Comparison of ENCODE assay signal across 19 mouse cellular contexts in genomic region chr5:75380340-75380739, GRCm38 (mm10).
DNase-seq lines count a peak whose midpoint lies in the region; ATAC-seq and TF ChIP-seq lines count a peak whose summit lies in the region.
"Had no signal": no experiment of that assay in that cellular context is flagged by ENCODE, and none has a peak within 500 bp of the region (broad histone marks: within the 10 kb centered on the region; RNA-seq: fewer than 3 reads in every experiment).

No protein-coding gene starts in this region.

- WGBS in heart, adult 2 months, result 68% methylated on average over 1 of the region's 1 CpGs
- WGBS in liver, embryonic 14.5 days (ENCODE audit: insufficient replicate concordance), result 51% methylated on average over 1 of the region's 1 CpGs
- 57% methylated on average over 1 of the region's 1 CpGs for WGBS in liver, embryonic 12.5 days (ENCODE audit: insufficient replicate concordance)

- peak; percentile 28 for TF ChIP-seq CTCF in heart, adult 2 months (IDR thresholded peaks at IDR 0.05)
- TF ChIP-seq CTCF in liver, embryonic 14.5 days (IDR thresholded peaks at IDR 0.05; ENCODE audit: low read depth), result peak; percentile 35; the same call in 1 of the 2 replicates
- peak; percentile 23; the same call in 1 of the 2 replicates for TF ChIP-seq CTCF in E14TG2a.4 (conservative IDR thresholded peaks at IDR 0.05; ENCODE audit: low read length)

- no peak overlapping the region for H3K9ac ChIP-seq in heart, adult 2 months (ENCODE audit: low read depth, low read length)
- no peak overlapping the region for H3K9ac ChIP-seq in liver, embryonic 14.5 days (replicated peaks)
- H3K9ac ChIP-seq in liver, embryonic 12.5 days, result no peak overlapping the region
- H3K9ac ChIP-seq: embryonic facial prominence, embryonic 12.5 days; forebrain, embryonic 15.5 days; hindbrain, embryonic 12.5 days; limb, embryonic 15.5 days; midbrain, embryonic 13.5 days; neural tube, embryonic 15.5 days had no signal

- no peaks in the 10 kb centered on the region for H3K27me3 ChIP-seq in heart, adult 2 months (ENCODE audit: control insufficient read depth, insufficient read depth, low read length)
- H3K27me3 ChIP-seq in liver, embryonic 14.5 days (ENCODE audit: control insufficient read depth, insufficient read depth, low read length), result no peaks in the 10 kb centered on the region
- no peaks in the 10 kb centered on the region for H3K27me3 ChIP-seq in liver, embryonic 12.5 days (replicated peaks)
- H3K27me3 ChIP-seq in E14TG2a.4 (ENCODE audit: insufficient read depth, low read length), result no peaks in the 10 kb centered on the region
- H3K27me3 ChIP-seq: embryonic facial prominence, embryonic 12.5 days; forebrain, embryonic 15.5 days; hindbrain, embryonic 12.5 days; limb, embryonic 15.5 days; midbrain, embryonic 13.5 days; neural tube, embryonic 15.5 days had no signal

- H3K4me2 ChIP-seq in liver, embryonic 14.5 days (ENCODE audit: low read depth), result no peak overlapping the region
- no peak overlapping the region for H3K4me2 ChIP-seq in liver, embryonic 12.5 days
- H3K4me2 ChIP-seq: embryonic facial prominence, embryonic 12.5 days; forebrain, embryonic 15.5 days; hindbrain, embryonic 12.5 days; limb, embryonic 15.5 days; midbrain, embryonic 13.5 days; neural tube, embryonic 15.5 days had no signal

- no peak overlapping the region for H3K4me3 ChIP-seq in heart, adult 2 months
- H3K4me3 ChIP-seq in liver, embryonic 14.5 days (ENCODE audit: insufficient read depth in 1 of 2, low read depth in 2 of 2, low read length in 2 of 2), result no peak overlapping the region
- H3K4me3 ChIP-seq in liver, embryonic 12.5 days, result no peak overlapping the region
- H3K4me3 ChIP-seq in E14TG2a.4 (replicated peaks; ENCODE audit: low read length), result no peak overlapping the region
- H3K4me3 ChIP-seq: embryonic facial prominence, embryonic 12.5 days; erythroblast, embryonic 14.5 days; forebrain, embryonic 15.5 days; hindbrain, embryonic 12.5 days; limb, embryonic 15.5 days; midbrain, embryonic 13.5 days; myocyte; neural tube, embryonic 15.5 days had no signal

- TF ChIP-seq POLR2A in heart, adult 2 months (IDR thresholded peaks at IDR 0.05; ENCODE audit: insufficient read depth, low read depth, low read length), result no peak

- no peaks in the 10 kb centered on the region for H3K9me3 ChIP-seq in liver, embryonic 14.5 days (ENCODE audit: control insufficient read depth, low read length)
- no peaks in the 10 kb centered on the region for H3K9me3 ChIP-seq in liver, embryonic 12.5 days (replicated peaks)
- H3K9me3 ChIP-seq in E14TG2a.4 (ENCODE audit: low read length), result no peaks in the 10 kb centered on the region
- H3K9me3 ChIP-seq: embryonic facial prominence, embryonic 12.5 days; forebrain, embryonic 15.5 days; hindbrain, embryonic 12.5 days; limb, embryonic 15.5 days; midbrain, embryonic 13.5 days; neural tube, embryonic 15.5 days had no signal

- H3K79me2 ChIP-seq in heart, adult 2 months (replicated peaks; ENCODE audit: control insufficient read depth, insufficient read depth, low read length), result no peaks in the 10 kb centered on the region

- intact Hi-C loops in heart, adult 2 months (cut with DNase I), result no loop called here
- intact Hi-C loops in heart, postnatal 25 days (cut with DNase I), result no loop called here

- TF ChIP-seq EP300 in heart, adult 2 months (IDR thresholded peaks at IDR 0.05; ENCODE audit: insufficient read depth, low read depth, low read length), result no peak
- no peak for TF ChIP-seq EP300 in liver, embryonic 14.5 days (IDR thresholded peaks at IDR 0.05; ENCODE audit: low read depth)

- no peaks in the 10 kb centered on the region for H3K36me3 ChIP-seq in heart, adult 2 months (ENCODE audit: control insufficient read depth, insufficient read depth, low read length)
- H3K36me3 ChIP-seq in liver, embryonic 14.5 days (replicated peaks; ENCODE audit: control insufficient read depth, insufficient read depth, low read depth), result no peaks in the 10 kb centered on the region
- no peaks in the 10 kb centered on the region for H3K36me3 ChIP-seq in liver, embryonic 12.5 days
- no peaks in the 10 kb centered on the region for H3K36me3 ChIP-seq in E14TG2a.4 (ENCODE audit: insufficient read depth, low read length)
- H3K36me3 ChIP-seq: embryonic facial prominence, embryonic 12.5 days; forebrain, embryonic 15.5 days; hindbrain, embryonic 12.5 days; limb, embryonic 15.5 days; midbrain, embryonic 13.5 days; neural tube, embryonic 15.5 days had no signal

- H3K27ac ChIP-seq in heart, adult 2 months, result no peak overlapping the region
- H3K27ac ChIP-seq in liver, embryonic 14.5 days, result no peak overlapping the region
- no peak overlapping the region for H3K27ac ChIP-seq in liver, embryonic 12.5 days
- H3K27ac ChIP-seq: embryonic facial prominence, embryonic 12.5 days; forebrain, embryonic 15.5 days; hindbrain, embryonic 12.5 days; limb, embryonic 15.5 days; midbrain, embryonic 13.5 days; neural tube, embryonic 15.5 days had no signal

- H3K4me1 ChIP-seq in heart, adult 2 months (ENCODE audit: control insufficient read depth, insufficient read depth, low read length), result no peaks in the 10 kb centered on the region
- peaks cover 16 to 34% of the 10 kb centered on the region in 2 experiments for H3K4me1 ChIP-seq in liver, embryonic 14.5 days (replicated peaks; ENCODE audit: control insufficient read depth in 2 of 2, insufficient read depth in 2 of 2, low read length in 1 of 2)
- H3K4me1 ChIP-seq in liver, embryonic 12.5 days, result peaks cover 39% of the 10 kb centered on the region
- H3K4me1 ChIP-seq in E14TG2a.4 (replicated peaks; ENCODE audit: low read depth, low read length), result peaks cover 15% of the 10 kb centered on the region
- H3K4me1 ChIP-seq: embryonic facial prominence, embryonic 12.5 days; limb, embryonic 15.5 days had no signal

- no peak for DNase-seq in heart, adult 2 months
- DNase-seq in heart, postnatal 25 days (ENCODE audit: low spot score), result no peak
- DNase-seq in liver, embryonic 14.5 days (ENCODE audit: low read depth in 3 of 3, low spot score in 3 of 3), result no peak
- peak; percentile 39 for DNase-seq in ZHBTc4 (ENCODE audit: low read depth, low spot score)
- no peak for DNase-seq in adrenal gland, postnatal 25 days
- DNase-seq: cerebellum, adult 9-11 months; gastrocnemius, postnatal 36 days; lung, adult 2 months had no signal

- no peak for ATAC-seq in liver, embryonic 14.5 days (ENCODE audit: insufficient read depth)
- ATAC-seq in liver, embryonic 12.5 days, result no peak
- ATAC-seq in erythroid progenitor cell, adult 5-6 weeks (replicated peaks; ENCODE audit: low FRiP score, poor library complexity, severe bottlenecking), result no peak
- ATAC-seq: forebrain, embryonic 15.5 days; midbrain, embryonic 13.5 days had no signal
